Mouse (Mus musculus) heart, embryonic 14.5 days (tissue): ENCODE data around the gene Keap1. TPM values are rescaled to one million over a fixed set of nuclear protein-coding genes. Genes with fewer than 3 reads are reported as not detected.
"Not testable (repeated sequence)": the region's sequence is repeated elsewhere in the genome, so short reads cannot be mapped to it uniquely, and the experiment has no call there.

Experiments
- ATAC-seq: fragments of 200-750 bp; cut with Nextera tagmentation; 2 replicates; pipeline ENCODE4 v1.8.0; 2017; ENCODE audit warnings: low read depth, moderate TSS enrichment; ENCODE audit not compliant: insufficient number of reproducible peaks, insufficient read depth, low FRiP score
- H3K27ac ChIP-seq, 2 experiments: fragments of 200-500 bp in 1 of 2; fragments of 300-500 bp in 1 of 2; sonication (generic) in 1 of 2; replicated peaks in 1 of 2; 2 replicates each; pipeline ENCODE4 v1.5.1; 2012 to 2014; ENCODE audit warnings: low read depth in 2 of 2, low read length in 2 of 2, control low read depth in 1 of 2, mild to moderate bottlenecking in 1 of 2, mixed read lengths in 1 of 2; ENCODE audit not compliant: control insufficient read depth in 1 of 2, insufficient read depth in 1 of 2
- H3K27me3 ChIP-seq: fragments of 300-500 bp; sonication (generic); 2 replicates; pipeline ENCODE4 v1.6.1; 2014; ENCODE audit warnings: mild to moderate bottlenecking, low read length, control low read depth; ENCODE audit not compliant: control insufficient read depth, insufficient read depth
- H3K36me3 ChIP-seq: fragments of 300-500 bp; sonication (generic); 2 replicates; pipeline ENCODE4 v1.6.1; 2014; ENCODE audit warnings: mild to moderate bottlenecking, control low read depth, low read length, mixed read lengths; ENCODE audit not compliant: control insufficient read depth, insufficient read depth
- H3K4me1 ChIP-seq, 2 experiments: fragments of 200-500 bp in 1 of 2; fragments of 300-500 bp in 1 of 2; sonication (generic) in 1 of 2; 2 replicates each; pipeline ENCODE4 v1.6.1; 2012 to 2014; ENCODE audit warnings: low read length in 2 of 2, control low read depth in 1 of 2, mixed read lengths in 1 of 2; ENCODE audit not compliant: control insufficient read depth in 2 of 2, insufficient read depth in 2 of 2
- H3K4me2 ChIP-seq: fragments of 300-500 bp; sonication (generic); 2 replicates; pipeline ENCODE4 v1.6.1; 2014; ENCODE audit warnings: mild to moderate bottlenecking, low read length
- H3K4me3 ChIP-seq, 2 experiments: fragments of 200-500 bp in 1 of 2; fragments of 300-500 bp in 1 of 2; sonication (generic) in 1 of 2; 2 replicates each; pipeline ENCODE4 v1.5.1; 2012 to 2014; ENCODE audit warnings: low read length in 2 of 2, mild to moderate bottlenecking in 2 of 2, control low read depth in 1 of 2, low read depth in 1 of 2, moderate library complexity in 1 of 2; ENCODE audit not compliant: control insufficient read depth in 1 of 2, insufficient read depth in 1 of 2
- H3K9ac ChIP-seq: fragments of 300-500 bp; sonication (generic); 2 replicates; pipeline ENCODE4 v1.6.1; 2014; ENCODE audit warnings: mild to moderate bottlenecking, low read length
- H3K9me3 ChIP-seq: fragments of 300-500 bp; sonication (generic); 2 replicates; pipeline ENCODE4 v1.6.1; 2016; ENCODE audit warnings: low read length, control low read depth; ENCODE audit not compliant: control insufficient read depth
- WGBS: fragments of 180-500 bp; shearing (Covaris S2); extraction: QIAGEN DNeasy Blood & Tissue Kit; methylation state at CpG from one replicate; pipeline ENCODE4 v1.1.7; 2014; 5-methylcytosine and 5-hydroxymethylcytosine counted together
- polyA plus RNA-seq: library from polyadenylated mRNA; unstranded; fragments of >200 nt; fragmentation: Nextera tagmentation; extraction: Ambion mirVana; gene quantifications from 2 replicates; pipeline ENCODE4 v1.2.1, GENCODE M21; 2014

The Keap1 gene
- polyA plus RNA-seq, 1 experiment from 2014 or later = 31.5 TPM

GRCm38 (mm10) chr9:21261831-21262230 lies 22.7 kb upstream of the Keap1 start:
- Histone ChIP-seq H3K4me1 (peaks cover 5 to 17% of the 10 kb centered on the region in 2 experiments), H3K36me3 (peaks cover 5% of the 10 kb centered on the region), H3K4me3 (no peak overlapping the region), H3K27ac (no peak overlapping the region), H3K27me3 (no peaks in the 10 kb centered on the region), H3K4me2 (no peak overlapping the region), H3K9ac (no peak overlapping the region), H3K9me3 (no peaks in the 10 kb centered on the region)
- ATAC-seq = no peak
- 56% methylated on average over 2 of the region's 2 CpGs for WGBS

- H3K27me3 ChIP-seq = no peaks in the 10 kb centered on the region
- H3K9me3 ChIP-seq = no peaks in the 10 kb centered on the region
- no peak overlapping the region for H3K4me2 ChIP-seq
- no peak for ATAC-seq
- no peak overlapping the region for H3K9ac ChIP-seq
- no peaks in the 10 kb centered on the region for H3K36me3 ChIP-seq
- peaks cover 0 to 7% of the 10 kb centered on the region in 2 experiments; a peak in 1 of 4 replicates for H3K4me1 ChIP-seq
- no peak overlapping the region for H3K27ac ChIP-seq
- H3K4me3 ChIP-seq = no peak overlapping the region
- 81% methylated on average over 6 of the region's 6 CpGs for WGBS
Observed at GRCm38 (mm10) chr9:21260491-21261040, 21.4 kb upstream of the Keap1 start.

- not testable (repeated sequence) for H3K36me3 ChIP-seq, H3K4me1 ChIP-seq, H3K4me3 ChIP-seq, H3K9me3 ChIP-seq, H3K9ac ChIP-seq, ATAC-seq, H3K27me3 ChIP-seq, H3K27ac ChIP-seq, H3K4me2 ChIP-seq
- WGBS = 71% methylated on average over 4 of the region's 4 CpGs
Observed at GRCm38 (mm10) chr9:21256349-21256748, 17.2 kb upstream of the Keap1 start.

- Histone ChIP-seq H3K36me3 (no peaks in the 10 kb centered on the region), H3K9ac (no peak overlapping the region), H3K4me1 (0 out of 4 replicates have a peak, but pooled peaks cover 0 to 4% of the 10 kb centered on the region in 2 experiments), H3K27me3 (peaks cover 22% of the 10 kb centered on the region), H3K4me2 (no peak overlapping the region), H3K4me3 (no peak overlapping the region), H3K9me3 (no peaks in the 10 kb centered on the region), H3K27ac (no peak overlapping the region)
- no peak for ATAC-seq
Observed at GRCm38 (mm10) chr9:21254690-21255089, 15.5 kb upstream of the Keap1 start.

- Histone ChIP-seq H3K36me3 (no peaks in the 10 kb centered on the region), H3K4me1 (0 out of 4 replicates have a peak, but pooled peaks cover 0 to 10% of the 10 kb centered on the region in 2 experiments), H3K27ac (no peak overlapping the region), H3K9ac (no peak overlapping the region), H3K4me3 (no peak overlapping the region), H3K4me2 (no peak overlapping the region), H3K9me3 (no peaks in the 10 kb centered on the region), H3K27me3 (peaks cover 52% of the 10 kb centered on the region)
- no peak for ATAC-seq
- WGBS = 58% methylated on average over 13 of the region's 13 CpGs
Observed at GRCm38 (mm10) chr9:21251116-21251735, 12.1 kb upstream of the Keap1 start.

GRCm38 (mm10) chr9:21250509-21250908 lies 11.3 kb upstream of the Keap1 start:
- no peaks in the 10 kb centered on the region for H3K9me3 ChIP-seq
- no peak for ATAC-seq
- 0 out of 4 replicates have a peak, but pooled peaks cover 0 to 10% of the 10 kb centered on the region in 2 experiments for H3K4me1 ChIP-seq
- H3K4me3 ChIP-seq = no peak overlapping the region
- no peaks in the 10 kb centered on the region for H3K36me3 ChIP-seq
- H3K27ac ChIP-seq = no peak overlapping the region
- H3K9ac ChIP-seq = no peak overlapping the region
- no peak overlapping the region for H3K4me2 ChIP-seq
- H3K27me3 ChIP-seq = peaks cover 59% of the 10 kb centered on the region
- 42% methylated on average over 2 of the region's 2 CpGs for WGBS

- no peak overlapping the region for H3K4me2 ChIP-seq
- WGBS = 19% methylated on average over 17 of the region's 17 CpGs
- H3K4me3 ChIP-seq = no peak overlapping the region
- H3K4me1 ChIP-seq = 0 out of 4 replicates have a peak, but pooled peaks cover 0 to 12% of the 10 kb centered on the region in 2 experiments
- no peak overlapping the region for H3K27ac ChIP-seq
- no peak overlapping the region for H3K9ac ChIP-seq
- 0 out of 2 replicates have a peak, but pooled peaks have one; percentile 33 for ATAC-seq
- no peaks in the 10 kb centered on the region for H3K36me3 ChIP-seq
- peaks cover 66% of the 10 kb centered on the region for H3K27me3 ChIP-seq
- H3K9me3 ChIP-seq = no peaks in the 10 kb centered on the region
Observed at GRCm38 (mm10) chr9:21249629-21250508, 10.7 kb upstream of the Keap1 start.
